Mouse (Mus musculus) stomach, postnatal 0 days (tissue): ENCODE measurements at regions not wholly inside any gene's neighbourhood (a gene's known extent, or its start where the extent isn't known, plus 50 kb on each side); places are given as distances from the start of the nearest gene placed in this dataset.

ENCODE experiments used
- CTCF ChIP-seq: IDR thresholded peaks from 2 replicates; pipeline ENCODE4 v1.5.1; 2016; ENCODE audit warnings: antibody characterized with exemption, low read depth, mild to moderate bottlenecking, moderate library complexity
- EP300 ChIP-seq: optimal IDR thresholded peaks from 2 replicates; pipeline ENCODE3; 2016; ENCODE audit warnings: antibody characterized with exemption

- TF ChIP-seq CTCF (no peak), EP300 (no peak)
Observed at GRCm38 (mm10) chr14:16092391-16093132, 156.5 kb upstream of the Ngly1 start.
